Mouse (Mus musculus) 3134 (cell line): ENCODE measurements around the gene Pclo.
"Not testable (repeated sequence)": the region's sequence is repeated elsewhere in the genome, so short reads cannot be mapped to it uniquely, and the experiment has no call there.

Experiments
- DNase-seq: peaks from one replicate; pipeline ENCODE4 v3.0.0-alpha.2; 2011; ENCODE audit warnings: low spot score; ENCODE audit not compliant: insufficient read length; ENCODE audit errors: extremely low read depth

Pclo gene

DNA sequence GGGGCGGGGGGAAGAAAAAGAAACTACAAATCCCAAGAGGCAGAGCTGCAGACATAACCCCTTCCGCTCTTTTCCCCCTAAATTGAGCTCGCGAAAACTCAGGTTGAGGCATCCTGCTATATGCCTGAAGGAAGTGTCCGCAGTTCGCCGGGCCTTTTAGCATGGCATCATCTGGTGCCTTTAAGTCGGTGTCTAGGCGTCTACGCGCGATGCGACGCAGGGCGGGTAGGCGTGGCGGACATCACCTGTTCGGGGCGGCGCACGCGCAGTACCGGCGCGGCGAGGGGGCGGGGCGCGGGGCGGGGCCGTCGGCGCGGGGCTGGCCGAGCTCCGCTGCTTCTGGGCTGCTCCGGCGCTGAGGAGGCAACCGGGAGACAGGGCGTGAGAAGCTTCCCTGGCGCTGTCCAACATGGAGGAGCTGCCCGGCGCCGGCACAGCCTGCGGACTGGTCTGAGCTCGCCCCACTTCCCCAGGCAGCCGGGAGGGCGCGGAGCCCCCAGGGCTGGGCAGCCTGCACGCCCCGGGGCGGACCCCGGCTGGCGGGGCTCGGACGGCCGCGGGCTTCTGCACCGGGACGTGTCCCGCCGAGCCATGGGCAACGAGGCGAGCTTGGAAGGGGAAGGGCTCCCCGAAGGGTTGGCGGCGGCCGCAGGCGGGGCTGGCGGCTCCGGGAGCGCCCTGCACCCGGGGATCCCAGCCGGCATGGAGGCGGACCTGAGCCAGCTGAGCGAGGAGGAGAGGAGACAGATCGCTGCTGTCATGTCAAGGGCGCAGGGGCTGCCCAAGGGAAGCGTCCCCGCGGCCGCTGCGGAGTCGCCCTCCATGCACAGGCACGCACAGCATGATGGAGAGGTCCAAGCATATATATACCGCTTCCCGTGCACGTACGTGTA, at the start of gene Pclo:
Gene Pclo (plus strand): TSS at position 288 of the 893 bp plus-strand sequence.
- no peak for DNase-seq

- DNase-seq = not testable (repeated sequence)
These were observed 20.3 kb upstream of the Pclo start for GRCm38 (mm10) chr5:14494431-14494830.

GRCm38 (mm10) chr5:14508522-14508921, 6.2 kb upstream of the Pclo start:
- DNase-seq = no peak

- no peak for DNase-seq
These were observed 5.1 kb upstream of the Pclo start for GRCm38 (mm10) chr5:14509621-14510020.

GRCm38 (mm10) chr5:14518131-14518832, 3.6 kb downstream of the Pclo start:
- no peak for DNase-seq

DNA sequence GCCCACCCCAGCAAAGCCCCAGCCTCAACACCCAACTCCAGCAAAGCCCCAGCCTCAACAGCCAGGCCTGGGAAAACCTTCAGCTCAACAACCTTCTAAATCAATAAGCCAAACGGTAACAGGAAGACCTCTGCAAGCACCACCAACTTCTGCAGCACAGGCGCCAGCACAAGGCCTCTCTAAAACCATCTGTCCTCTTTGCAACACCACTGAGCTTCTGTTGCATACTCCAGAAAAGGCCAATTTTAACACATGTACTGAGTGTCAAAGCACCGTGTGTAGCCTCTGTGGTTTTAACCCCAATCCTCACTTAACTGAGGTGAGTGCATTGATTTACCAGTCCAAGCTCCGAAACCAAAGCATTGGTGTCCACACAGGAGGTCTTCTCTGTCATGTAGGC, 7.3 kb downstream of the Pclo start:
- no peak for DNase-seq

DNA sequence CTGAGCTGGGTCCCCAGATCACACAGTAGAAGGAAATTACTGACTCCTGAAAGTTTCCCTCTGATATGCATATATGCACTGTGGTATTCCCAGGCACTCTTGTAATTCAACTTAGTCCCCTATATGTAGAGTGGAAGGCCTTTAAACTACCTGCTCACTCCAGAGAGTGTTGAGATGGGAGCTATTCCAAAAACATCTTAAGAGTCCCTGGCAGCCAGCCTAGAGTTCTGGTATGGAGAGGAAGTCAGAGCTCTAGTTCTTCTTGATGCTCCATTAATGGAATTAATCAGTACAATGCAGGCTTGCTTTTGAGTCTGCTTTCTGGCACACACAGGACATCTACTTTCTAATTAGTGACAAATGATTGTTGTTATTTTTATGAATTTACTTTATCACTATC, 11.3 kb downstream of the Pclo start:
- DNase-seq = no peak

GRCm38 (mm10) chr5:14527796-14528195, 13.1 kb downstream of the Pclo start:
- no peak for DNase-seq

GRCm38 (mm10) chr5:14531906-14532305, 17.2 kb downstream of the Pclo start:
- no peak for DNase-seq

- DNase-seq = no peak
These were observed 24.6 kb downstream of the Pclo start for GRCm38 (mm10) chr5:14539346-14539745.

GRCm38 (mm10) chr5:14539961-14540627, 25.4 kb downstream of the Pclo start:
- no peak for DNase-seq

DNA sequence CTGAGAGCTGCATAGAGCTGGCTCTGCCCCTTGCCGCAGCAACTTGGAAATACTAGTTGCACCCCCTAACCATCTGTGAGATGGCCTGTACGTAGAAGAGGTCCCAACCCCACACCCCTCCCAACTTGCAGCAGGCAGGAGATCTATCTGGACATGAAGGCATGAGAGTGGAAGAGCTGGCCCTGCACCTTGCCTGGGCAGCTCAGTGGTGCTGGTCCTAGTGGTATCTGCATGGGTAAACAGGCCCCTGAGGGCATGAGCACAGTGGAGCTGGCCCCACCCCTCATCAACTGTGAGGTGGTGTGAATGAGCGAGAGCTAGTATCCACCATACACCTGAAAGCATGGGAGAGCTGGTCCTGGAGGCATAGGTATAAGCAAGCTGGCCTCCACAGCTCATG, 60.9 kb downstream of the Pclo start:
- no peak for DNase-seq

GRCm38 (mm10) chr5:14591479-14591878, 76.8 kb downstream of the Pclo start:
- no peak for DNase-seq

GRCm38 (mm10) chr5:14595426-14596013, 80.8 kb downstream of the Pclo start:
- no peak for DNase-seq

- DNase-seq = no peak
These were observed 93.6 kb downstream of the Pclo start for GRCm38 (mm10) chr5:14608318-14608717.

- no peak for DNase-seq
These were observed 106.4 kb downstream of the Pclo start for GRCm38 (mm10) chr5:14621146-14621545.

GRCm38 (mm10) chr5:14623360-14623759, 108.6 kb downstream of the Pclo start:
- DNase-seq = no peak

DNA sequence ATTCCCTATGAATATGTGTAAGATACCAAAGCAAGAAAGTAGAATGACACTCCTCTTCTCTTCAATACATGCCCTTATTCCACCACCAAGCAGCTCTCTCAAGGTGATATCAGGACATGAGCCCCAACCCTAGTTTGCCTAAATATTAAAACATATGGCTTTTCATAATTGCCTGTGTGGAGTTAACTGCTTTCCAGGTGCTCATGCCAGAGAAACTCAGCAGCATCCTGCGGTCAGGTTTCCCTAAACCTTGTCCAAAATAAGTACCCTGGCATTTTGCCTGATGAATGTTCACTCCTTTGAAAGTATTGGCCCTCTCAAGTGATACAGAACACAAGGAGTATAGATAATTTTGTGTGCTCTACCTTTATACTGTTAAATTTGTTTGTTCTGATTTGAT, 126.5 kb downstream of the Pclo start:
- no peak for DNase-seq

GRCm38 (mm10) chr5:14645856-14646255, 131.1 kb downstream of the Pclo start:
- DNase-seq = no peak

DNA sequence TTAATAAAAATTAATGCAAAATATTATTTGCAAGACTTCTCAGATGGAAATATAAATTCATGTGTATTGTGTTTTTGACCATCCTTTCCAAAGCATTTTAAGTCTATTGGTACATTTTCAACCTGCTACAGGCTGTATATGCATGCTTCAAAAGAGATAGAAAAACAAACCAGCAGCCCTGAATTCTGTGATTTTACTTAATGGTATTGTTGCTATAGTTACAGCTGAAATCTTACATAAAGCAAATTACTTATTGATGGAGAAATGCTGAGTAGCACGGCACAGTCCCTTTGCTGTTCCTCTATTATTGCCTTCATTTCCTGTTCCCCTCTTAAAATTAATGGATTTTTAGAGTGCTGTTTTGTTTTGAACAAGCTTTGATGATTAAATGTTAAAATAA, 145.9 kb downstream of the Pclo start:
- no peak for DNase-seq

- no peak for DNase-seq
These were observed 147.5 kb downstream of the Pclo start for GRCm38 (mm10) chr5:14662180-14662579.
